Mouse (Mus musculus) erythroblast, embryonic 14.5 days (primary cell): ENCODE results near the gene Klhl32. TPM values are rescaled to one million over a fixed set of nuclear protein-coding genes. Genes with fewer than 3 reads are reported as not detected.

Experiments
- H3K27me3 ChIP-seq: 2 replicates; pipeline ENCODE4 v1.6.1; 2012; ENCODE audit warnings: inconsistent platforms; ENCODE audit not compliant: control insufficient read depth
- H3K36me3 ChIP-seq: 2 replicates; pipeline ENCODE4 v1.6.1; 2012; ENCODE audit warnings: mild to moderate bottlenecking, inconsistent platforms; ENCODE audit not compliant: control insufficient read depth
- H3K4me1 ChIP-seq: 2 replicates; pipeline ENCODE4 v1.6.1; 2012; ENCODE audit warnings: inconsistent platforms; ENCODE audit not compliant: control insufficient read depth
- H3K4me3 ChIP-seq: replicated peaks from 2 replicates; pipeline ENCODE3; 2012; ENCODE audit warnings: moderate library complexity, mild to moderate bottlenecking, inconsistent platforms
- H3K9me3 ChIP-seq: 2 replicates; pipeline ENCODE4 v1.6.1; 2012; ENCODE audit warnings: low read length, inconsistent platforms, mixed read lengths; ENCODE audit not compliant: control insufficient read depth
- GATA1 ChIP-seq: IDR thresholded peaks from 2 replicates; pipeline ENCODE4 v1.6.1; 2012; ENCODE audit warnings: low read length, inconsistent platforms, mixed read lengths
- TAL1 ChIP-seq: IDR thresholded peaks from 3 replicates; pipeline ENCODE4 v1.6.1; 2012; ENCODE audit warnings: low read length, inconsistent platforms, mixed read lengths
- polyA plus RNA-seq: library from polyadenylated mRNA; stranded (reverse); fragments of >175 nt; gene quantifications from 2 replicates; pipeline ENCODE4 v1.2.3, GENCODE M21; 2012

The Klhl32 gene
- polyA plus RNA-seq, 1 experiment: 0.01 TPM

GRCm38 (mm10) chr4:24799037-24799436 is 51.9 kb downstream of the Klhl32 start:
- Histone ChIP-seq H3K36me3 (no peaks in the 10 kb centered on the region), H3K27me3 (no peaks in the 10 kb centered on the region), H3K4me3 (no peak overlapping the region), H3K4me1 (no peaks in the 10 kb centered on the region), H3K9me3 (no peaks in the 10 kb centered on the region)
- TF ChIP-seq GATA1 (no peak), TAL1 (no peak)

GRCm38 (mm10) chr4:24797868-24798267 is 53.1 kb downstream of the Klhl32 start:
- Histone ChIP-seq H3K36me3 (no peaks in the 10 kb centered on the region), H3K4me1 (no peaks in the 10 kb centered on the region), H3K9me3 (no peaks in the 10 kb centered on the region), H3K4me3 (no peak overlapping the region), H3K27me3 (no peaks in the 10 kb centered on the region)
- TF ChIP-seq GATA1 (no peak), TAL1 (no peak)

- no peaks in the 10 kb centered on the region for H3K27me3 ChIP-seq
- H3K4me1 ChIP-seq: no peaks in the 10 kb centered on the region
- no peak for TF ChIP-seq GATA1
- no peak for TF ChIP-seq TAL1
- no peaks in the 10 kb centered on the region for H3K36me3 ChIP-seq
- no peaks in the 10 kb centered on the region for H3K9me3 ChIP-seq
- H3K4me3 ChIP-seq: no peak overlapping the region
Measured at GRCm38 (mm10) chr4:24797280-24797679, 53.6 kb downstream of the Klhl32 start.

- TF ChIP-seq TAL1 (no peak), GATA1 (no peak)
- Histone ChIP-seq H3K4me1 (no peaks in the 10 kb centered on the region), H3K4me3 (no peak overlapping the region), H3K36me3 (no peaks in the 10 kb centered on the region), H3K27me3 (no peaks in the 10 kb centered on the region), H3K9me3 (no peaks in the 10 kb centered on the region)
Measured at GRCm38 (mm10) chr4:24796229-24796628, 54.7 kb downstream of the Klhl32 start.

GRCm38 (mm10) chr4:24795180-24795579 is 55.7 kb downstream of the Klhl32 start:
- TF ChIP-seq TAL1: no peak
- no peak for TF ChIP-seq GATA1
- no peaks in the 10 kb centered on the region for H3K9me3 ChIP-seq
- H3K4me3 ChIP-seq: no peak overlapping the region
- H3K27me3 ChIP-seq: no peaks in the 10 kb centered on the region
- no peaks in the 10 kb centered on the region for H3K36me3 ChIP-seq
- no peaks in the 10 kb centered on the region for H3K4me1 ChIP-seq

GRCm38 (mm10) chr4:24793726-24794345 is 57.1 kb downstream of the Klhl32 start:
- no peak overlapping the region for H3K4me3 ChIP-seq
- H3K36me3 ChIP-seq: no peaks in the 10 kb centered on the region
- H3K9me3 ChIP-seq: no peaks in the 10 kb centered on the region
- H3K27me3 ChIP-seq: no peaks in the 10 kb centered on the region
- TF ChIP-seq GATA1 (no peak), TAL1 (no peak)
- H3K4me1 ChIP-seq: no peaks in the 10 kb centered on the region

GRCm38 (mm10) chr4:24792416-24792981 is 58.4 kb downstream of the Klhl32 start:
- Histone ChIP-seq H3K4me1 (no peaks in the 10 kb centered on the region), H3K4me3 (no peak overlapping the region)
- TF ChIP-seq TAL1 (no peak), GATA1 (no peak)

GRCm38 (mm10) chr4:24789331-24789730 is 61.6 kb downstream of the Klhl32 start:
- H3K27me3 ChIP-seq: no peaks in the 10 kb centered on the region
- H3K36me3 ChIP-seq: no peaks in the 10 kb centered on the region
- no peak overlapping the region for H3K4me3 ChIP-seq
- no peak for TF ChIP-seq GATA1
- TF ChIP-seq TAL1: no peak
- no peaks in the 10 kb centered on the region for H3K4me1 ChIP-seq
- H3K9me3 ChIP-seq: no peaks in the 10 kb centered on the region

More at GRCm38 (mm10) chr4:24792416-24792981, 58.4 kb downstream of the Klhl32 start:
- H3K36me3 ChIP-seq: no peaks in the 10 kb centered on the region
- no peaks in the 10 kb centered on the region for H3K27me3 ChIP-seq
- no peaks in the 10 kb centered on the region for H3K9me3 ChIP-seq

- Histone ChIP-seq H3K36me3 (no peaks in the 10 kb centered on the region), H3K27me3 (no peaks in the 10 kb centered on the region), H3K9me3 (no peaks in the 10 kb centered on the region), H3K4me1 (no peaks in the 10 kb centered on the region), H3K4me3 (no peak overlapping the region)
- TF ChIP-seq GATA1: no peak
- no peak for TF ChIP-seq TAL1
Measured at GRCm38 (mm10) chr4:24785757-24786532, 65.0 kb downstream of the Klhl32 start.
